Mouse (Mus musculus) stomach, postnatal 0 days (tissue): ENCODE data around the gene Fam126a. TPM values are rescaled to one million over a fixed set of nuclear protein-coding genes. Genes with fewer than 3 reads are reported as not detected.

Experiments
- ATAC-seq: fragments of 200-750 bp; cut with Nextera tagmentation; 2 replicates; pipeline ENCODE4 v1.8.0; 2017; ENCODE audit not compliant: low FRiP score, low TSS enrichment
- DNase-seq: peaks from one replicate; pipeline ENCODE4 v3.0.0-alpha.2; 2016; ENCODE audit warnings: low spot score
- H3K27ac ChIP-seq: fragments of 300-500 bp; sonication (generic); replicated peaks from 2 replicates; pipeline ENCODE4 v1.5.1; 2014; ENCODE audit warnings: mild to moderate bottlenecking, control low read depth
- H3K27me3 ChIP-seq: fragments of 300-500 bp; sonication (generic); 2 replicates; pipeline ENCODE4 v1.6.1; 2014; ENCODE audit warnings: low read length; ENCODE audit not compliant: control insufficient read depth, insufficient read depth
- H3K36me3 ChIP-seq: fragments of 300-500 bp; sonication (generic); 2 replicates; pipeline ENCODE4 v1.6.1; 2014; ENCODE audit warnings: low read length, mixed read lengths; ENCODE audit not compliant: control insufficient read depth, insufficient read depth
- H3K4me1 ChIP-seq: fragments of 300-500 bp; sonication (generic); replicated peaks from 2 replicates; pipeline ENCODE4 v1.6.1; 2014; ENCODE audit warnings: antibody characterized with exemption; ENCODE audit not compliant: control insufficient read depth, insufficient read depth
- H3K4me2 ChIP-seq: fragments of 300-500 bp; sonication (generic); replicated peaks from 2 replicates; pipeline ENCODE4 v1.6.1; 2014; ENCODE audit warnings: low read depth, mild to moderate bottlenecking, control low read depth, moderate library complexity
- H3K4me3 ChIP-seq: fragments of 300-500 bp; sonication (generic); 2 replicates; pipeline ENCODE4 v1.5.1; 2014; ENCODE audit warnings: low read depth, low read length, control low read depth
- H3K9ac ChIP-seq: fragments of 300-500 bp; sonication (generic); 2 replicates; pipeline ENCODE4 v1.6.1; 2014; ENCODE audit warnings: mild to moderate bottlenecking, low read length, control low read depth, mixed read lengths
- H3K9me3 ChIP-seq: fragments of 300-500 bp; sonication (generic); 2 replicates; pipeline ENCODE4 v1.6.1; 2016; ENCODE audit warnings: low read length; ENCODE audit not compliant: control insufficient read depth
- CTCF ChIP-seq: IDR thresholded peaks from 2 replicates; pipeline ENCODE4 v1.5.1; 2016; ENCODE audit warnings: antibody characterized with exemption, low read depth, mild to moderate bottlenecking, moderate library complexity
- EP300 ChIP-seq: optimal IDR thresholded peaks from 2 replicates; pipeline ENCODE3; 2016; ENCODE audit warnings: antibody characterized with exemption
- WGBS: fragments of 180-500 bp; shearing (Covaris S2); extraction: QIAGEN DNeasy Blood & Tissue Kit; methylation state at CpG from one replicate; pipeline ENCODE4 v1.1.7; 2014; 5-methylcytosine and 5-hydroxymethylcytosine counted together
- polyA plus RNA-seq: library from polyadenylated mRNA; unstranded; fragments of >200 nt; fragmentation: Nextera tagmentation; extraction: Ambion mirVana; gene quantifications from 2 replicates; pipeline ENCODE4 v1.2.1, GENCODE M21; 2015

Gene Fam126a
- polyA plus RNA-seq, 1 experiment from 2014 or later, result 4.9 TPM

GRCm38 (mm10) chr5:24038819-24039218 is 8.3 kb upstream of the Fam126a start:
- Histone ChIP-seq H3K4me3 (no peak overlapping the region), H3K36me3 (no peaks in the 10 kb centered on the region), H3K9me3 (no peaks in the 10 kb centered on the region), H3K27ac (no peak overlapping the region), H3K9ac (no peak overlapping the region), H3K27me3 (no peaks in the 10 kb centered on the region), H3K4me2 (no peak overlapping the region), H3K4me1 (no peaks in the 10 kb centered on the region)
- DNase-seq, result no peak
- 57% methylated on average over 5 of the region's 5 CpGs for WGBS
- TF ChIP-seq EP300 (no peak), CTCF (no peak)
- no peak for ATAC-seq

- Histone ChIP-seq H3K4me1 (no peaks in the 10 kb centered on the region), H3K36me3 (no peaks in the 10 kb centered on the region), H3K9ac (no peak overlapping the region), H3K4me3 (no peak overlapping the region), H3K27ac (no peak overlapping the region), H3K4me2 (no peak overlapping the region), H3K27me3 (no peaks in the 10 kb centered on the region), H3K9me3 (no peaks in the 10 kb centered on the region)
- no peak for TF ChIP-seq EP300
- no peak for TF ChIP-seq CTCF
- ATAC-seq (no peak), DNase-seq (no peak)
- WGBS, result 71% methylated on average over 2 of the region's 2 CpGs
Observed at GRCm38 (mm10) chr5:24038190-24038589, 7.7 kb upstream of the Fam126a start.

- WGBS, result 69% methylated on average over 6 of the region's 6 CpGs
Observed at GRCm38 (mm10) chr5:24036731-24037130, 6.2 kb upstream of the Fam126a start.

GRCm38 (mm10) chr5:24034970-24035369 is 4.5 kb upstream of the Fam126a start:
- Histone ChIP-seq H3K27me3 (no peaks in the 10 kb centered on the region), H3K9ac (no peak overlapping the region), H3K4me3 (no peak overlapping the region), H3K9me3 (no peaks in the 10 kb centered on the region), H3K4me1 (no peaks in the 10 kb centered on the region), H3K36me3 (no peaks in the 10 kb centered on the region), H3K4me2 (no peak overlapping the region), H3K27ac (no peak overlapping the region)
- ATAC-seq (no peak), DNase-seq (no peak)
- TF ChIP-seq EP300, result no peak
- no peak for TF ChIP-seq CTCF
- 60% methylated on average over 3 of the region's 3 CpGs for WGBS

More at GRCm38 (mm10) chr5:24036731-24037130, 6.2 kb upstream of the Fam126a start:
- no peaks in the 10 kb centered on the region for H3K4me1 ChIP-seq
- H3K27ac ChIP-seq, result peak overlapping the region; percentile 40; the same call in 1 of the 2 replicates
- TF ChIP-seq CTCF (no peak), EP300 (no peak)
- H3K9ac ChIP-seq, result no peak overlapping the region
- no peak for DNase-seq
- H3K9me3 ChIP-seq, result no peaks in the 10 kb centered on the region
- no peak overlapping the region for H3K4me2 ChIP-seq
- no peaks in the 10 kb centered on the region for H3K36me3 ChIP-seq
- no peak for ATAC-seq
- H3K4me3 ChIP-seq, result no peak overlapping the region
- no peaks in the 10 kb centered on the region for H3K27me3 ChIP-seq

- Histone ChIP-seq H3K4me3 (no peak overlapping the region), H3K36me3 (no peaks in the 10 kb centered on the region), H3K4me2 (no peak overlapping the region), H3K4me1 (no peaks in the 10 kb centered on the region), H3K9me3 (no peaks in the 10 kb centered on the region), H3K27me3 (no peaks in the 10 kb centered on the region), H3K27ac (no peak overlapping the region), H3K9ac (no peak overlapping the region)
- no peak for DNase-seq
- TF ChIP-seq CTCF, result no peak
- no peak for TF ChIP-seq EP300
- 90% methylated on average over 1 of the region's 1 CpGs for WGBS
- ATAC-seq, result no peak
Observed at GRCm38 (mm10) chr5:24034091-24034490, 3.6 kb upstream of the Fam126a start.

- no peaks in the 10 kb centered on the region for H3K36me3 ChIP-seq
- peak overlapping the region; percentile 76 for H3K27ac ChIP-seq
- H3K27me3 ChIP-seq, result no peaks in the 10 kb centered on the region
- H3K4me1 ChIP-seq, result no peaks in the 10 kb centered on the region
- WGBS, result under 1% methylated on average over 57 of the region's 73 CpGs
- ATAC-seq (peak; percentile 58), DNase-seq (peak; percentile 59)
- peak overlapping the region; percentile 79 for H3K4me3 ChIP-seq
- TF ChIP-seq CTCF (no peak), EP300 (no peak)
- peak overlapping the region; percentile 98 for H3K4me2 ChIP-seq
- H3K9me3 ChIP-seq, result no peaks in the 10 kb centered on the region
- peak overlapping the region; percentile 86 for H3K9ac ChIP-seq
Observed at GRCm38 (mm10) chr5:24029946-24030578, 428 bp downstream of the Fam126a start.
